Mouse (Mus musculus) spleen, postnatal 4 days (tissue): Measurements from ENCODE around the gene Olfr299.

ENCODE experiments used
- DNase-seq, 2 experiments: peaks; one replicate each; pipeline ENCODE4 v3.0.0; 2022; ENCODE audit warnings: low spot score in 2 of 2

The Olfr299 gene

GRCm38 (mm10) chr7:86459621-86460020 lies at the start of gene Olfr299:
TSS of gene Olfr299 (plus strand) at chr7:86459921.
- no peak for DNase-seq

GRCm38 (mm10) chr7:86492384-86492783 lies 32.7 kb downstream of the Olfr299 start, which contains the start of gene Olfr298:
TSS of gene Olfr298 (minus strand) at chr7:86492484.
- DNase-seq, result no peak
